9 mouse cellular contexts compared by ENCODE assay signal in genomic region chr7:37771491-37772375, GRCm38 (mm10). TPM values are rescaled to one million over a fixed set of nuclear protein-coding genes. Genes with fewer than 3 reads are reported as not detected.
DNase-seq lines count a peak whose midpoint lies in the region; ATAC-seq lines count a peak whose summit lies in the region.
"Had no signal": no experiment of that assay in that cellular context is flagged by ENCODE, and none has a peak within 500 bp of the region (broad histone marks: within the 10 kb centered on the region; RNA-seq: fewer than 3 reads in every experiment).

No protein-coding gene starts in this region.

- H3K9ac ChIP-seq in lung, embryonic 16.5 days (ENCODE audit: low read length), result peak overlapping the region; percentile 64
- H3K9ac ChIP-seq in forebrain, embryonic 15.5 days (replicated peaks), result peak overlapping the region; percentile 72
- peak overlapping the region; percentile 62 for H3K9ac ChIP-seq in intestine, embryonic 16.5 days (ENCODE audit: low read depth, low read length)
- peak overlapping the region; percentile 74 for H3K9ac ChIP-seq in midbrain, embryonic 13.5 days (replicated peaks)

- H3K4me2 ChIP-seq in lung, embryonic 16.5 days (ENCODE audit: low read depth, low read length), result peak overlapping the region; percentile 99
- peak overlapping the region; percentile 99 for H3K4me2 ChIP-seq in forebrain, embryonic 15.5 days (replicated peaks)
- H3K4me2 ChIP-seq in intestine, embryonic 16.5 days (ENCODE audit: low read depth, low read length), result peak overlapping the region; percentile 85
- H3K4me2 ChIP-seq in midbrain, embryonic 13.5 days (replicated peaks), result peak overlapping the region; percentile 97

- under 1% methylated on average over 50 of the region's 75 CpGs for WGBS in lung, embryonic 16.5 days
- 1% methylated on average over 68 of the region's 75 CpGs for WGBS in forebrain, embryonic 15.5 days
- WGBS in intestine, embryonic 16.5 days, result under 1% methylated on average over 75 of the region's 75 CpGs
- under 1% methylated on average over 70 of the region's 75 CpGs for WGBS in midbrain, embryonic 13.5 days

- H3K27ac ChIP-seq in lung, embryonic 16.5 days (ENCODE audit: low read length), result peak overlapping the region; percentile 52; the same call in 1 of the 2 replicates
- H3K27ac ChIP-seq in forebrain, embryonic 15.5 days (replicated peaks), result peak overlapping the region; percentile 89
- peak overlapping the region; percentile 49; the same call in 1 of the 2 replicates for H3K27ac ChIP-seq in intestine, embryonic 16.5 days (ENCODE audit: low read length)
- peak overlapping the region; percentile 89 for H3K27ac ChIP-seq in midbrain, embryonic 13.5 days

- peak; percentile 23; the same call in 1 of the 2 replicates for ATAC-seq in lung, embryonic 16.5 days (ENCODE audit: low read depth)
- ATAC-seq in forebrain, embryonic 15.5 days (replicated peaks), result peak; percentile 30
- 0 out of 2 replicates have a peak, but pooled peaks have one; percentile 33 for ATAC-seq in intestine, embryonic 16.5 days
- ATAC-seq in midbrain, embryonic 13.5 days, result peak; percentile 25

- no peaks in the 10 kb centered on the region for H3K9me3 ChIP-seq in lung, embryonic 16.5 days (ENCODE audit: control insufficient read depth, low read length)
- H3K9me3 ChIP-seq in forebrain, embryonic 15.5 days, result no peaks in the 10 kb centered on the region
- no peaks in the 10 kb centered on the region for H3K9me3 ChIP-seq in intestine, embryonic 16.5 days (ENCODE audit: control insufficient read depth, low read length)
- no peaks in the 10 kb centered on the region for H3K9me3 ChIP-seq in midbrain, embryonic 13.5 days

- peaks cover 69% of the 10 kb centered on the region for H3K27me3 ChIP-seq in lung, embryonic 16.5 days (ENCODE audit: control insufficient read depth, insufficient read depth, low read depth, low read length)
- H3K27me3 ChIP-seq in forebrain, embryonic 15.5 days, result 0 out of 2 replicates have a peak, but pooled peaks cover 3% of the 10 kb centered on the region
- H3K27me3 ChIP-seq in intestine, embryonic 16.5 days (replicated peaks; ENCODE audit: control insufficient read depth, insufficient read depth, low read length), result peaks cover 68% of the 10 kb centered on the region
- peaks cover 11% of the 10 kb centered on the region; the same call in 1 of the 2 replicates for H3K27me3 ChIP-seq in midbrain, embryonic 13.5 days

- peaks cover 26% of the 10 kb centered on the region for H3K4me1 ChIP-seq in lung, embryonic 16.5 days (replicated peaks; ENCODE audit: control insufficient read depth, insufficient read depth, low read length)
- H3K4me1 ChIP-seq in forebrain, embryonic 15.5 days, result peaks cover 51% of the 10 kb centered on the region
- peaks cover 9% of the 10 kb centered on the region; the same call in 1 of the 2 replicates for H3K4me1 ChIP-seq in intestine, embryonic 16.5 days (ENCODE audit: control insufficient read depth, insufficient read depth, low read length)
- H3K4me1 ChIP-seq in midbrain, embryonic 13.5 days (replicated peaks), result peaks cover 39% of the 10 kb centered on the region

- DNase-seq in lung, postnatal 25 days (ENCODE audit: low spot score), result no peak
- DNase-seq in cerebellum, adult 11-12 months, result peak; percentile 75
- no peak for DNase-seq in spleen, postnatal 36 days (ENCODE audit: low spot score in 2 of 2)
- no peak for DNase-seq in spleen, postnatal 14 days (ENCODE audit: low spot score in 2 of 2)

- H3K36me3 ChIP-seq in lung, embryonic 16.5 days (ENCODE audit: control insufficient read depth, insufficient read depth, low read length), result no peaks in the 10 kb centered on the region
- no peaks in the 10 kb centered on the region for H3K36me3 ChIP-seq in forebrain, embryonic 15.5 days
- H3K36me3 ChIP-seq in intestine, embryonic 16.5 days (ENCODE audit: control insufficient read depth, insufficient read depth, low read length), result no peaks in the 10 kb centered on the region
- H3K36me3 ChIP-seq in midbrain, embryonic 13.5 days, result no peaks in the 10 kb centered on the region

- H3K4me3 ChIP-seq in lung, embryonic 16.5 days (ENCODE audit: low read length), result peak overlapping the region; percentile 70
- H3K4me3 ChIP-seq in forebrain, embryonic 15.5 days, result peak overlapping the region; percentile 64
- H3K4me3 ChIP-seq in intestine, embryonic 16.5 days (ENCODE audit: low read length), result peak overlapping the region; percentile 60
- H3K4me3 ChIP-seq in midbrain, embryonic 13.5 days (replicated peaks), result peak overlapping the region; percentile 67

RNA-seq across cellular contexts. Expression of gene Zfp536, which starts 1.7 kb away (rescaled TPM):
- 11.0 and 11.4 TPM in 2 replicates for polyA plus RNA-seq in lung, embryonic 16.5 days (2015; fragmentation: Nextera tagmentation; extraction: Ambion mirVana)
- polyA plus RNA-seq in forebrain, embryonic 15.5 days (2015; fragmentation: Nextera tagmentation; extraction: Ambion mirVana), result 35.9 and 36.0 TPM in 2 replicates
- polyA plus RNA-seq in intestine, embryonic 16.5 days (2015; fragmentation: Nextera tagmentation; extraction: Ambion mirVana), result 7.0 and 8.8 TPM in 2 replicates
- 41.5 and 43.4 TPM in 2 replicates for polyA plus RNA-seq in midbrain, embryonic 13.5 days (2015; fragmentation: Nextera tagmentation; extraction: Ambion mirVana)
- polyA plus RNA-seq: liver, adult 2 months had no signal
